Mouse (Mus musculus) spleen, postnatal 36 days (tissue): ENCODE results near the gene Adamts15.

Experiments
- DNase-seq, 2 experiments: peaks; one replicate each; pipeline ENCODE4 v3.0.0; 2022; ENCODE audit warnings: low spot score in 2 of 2, mixed read lengths in 1 of 2

The Adamts15 gene

GRCm38 (mm10) chr9:30921261-30922103 lies 770 bp downstream of the Adamts15 start:
- no peak for DNase-seq

- DNase-seq = no peak
These were observed 1.5 kb downstream of the Adamts15 start for GRCm38 (mm10) chr9:30920736-30921135.

DNA sequence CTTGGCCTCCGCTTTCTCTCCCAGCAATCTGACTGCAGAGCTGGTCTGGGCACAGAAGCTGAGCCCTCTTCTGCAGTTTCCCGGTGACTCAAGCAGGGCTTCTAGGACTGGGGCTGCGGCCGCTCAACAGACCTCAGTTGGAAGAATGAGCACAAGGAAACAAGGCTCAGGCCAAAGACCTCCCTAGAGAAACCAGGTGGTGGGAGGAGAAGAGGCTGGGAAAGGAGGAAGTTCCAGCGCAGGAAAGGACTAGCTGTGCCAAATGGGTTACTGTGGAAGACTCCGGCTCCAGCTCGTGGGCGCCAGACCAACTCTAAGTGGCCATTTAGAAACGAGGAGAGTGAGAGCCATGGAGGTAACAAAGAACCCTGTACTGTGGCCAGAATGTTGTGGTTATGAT lies 2.6 kb downstream of the Adamts15 start:
- DNase-seq = no peak

DNA sequence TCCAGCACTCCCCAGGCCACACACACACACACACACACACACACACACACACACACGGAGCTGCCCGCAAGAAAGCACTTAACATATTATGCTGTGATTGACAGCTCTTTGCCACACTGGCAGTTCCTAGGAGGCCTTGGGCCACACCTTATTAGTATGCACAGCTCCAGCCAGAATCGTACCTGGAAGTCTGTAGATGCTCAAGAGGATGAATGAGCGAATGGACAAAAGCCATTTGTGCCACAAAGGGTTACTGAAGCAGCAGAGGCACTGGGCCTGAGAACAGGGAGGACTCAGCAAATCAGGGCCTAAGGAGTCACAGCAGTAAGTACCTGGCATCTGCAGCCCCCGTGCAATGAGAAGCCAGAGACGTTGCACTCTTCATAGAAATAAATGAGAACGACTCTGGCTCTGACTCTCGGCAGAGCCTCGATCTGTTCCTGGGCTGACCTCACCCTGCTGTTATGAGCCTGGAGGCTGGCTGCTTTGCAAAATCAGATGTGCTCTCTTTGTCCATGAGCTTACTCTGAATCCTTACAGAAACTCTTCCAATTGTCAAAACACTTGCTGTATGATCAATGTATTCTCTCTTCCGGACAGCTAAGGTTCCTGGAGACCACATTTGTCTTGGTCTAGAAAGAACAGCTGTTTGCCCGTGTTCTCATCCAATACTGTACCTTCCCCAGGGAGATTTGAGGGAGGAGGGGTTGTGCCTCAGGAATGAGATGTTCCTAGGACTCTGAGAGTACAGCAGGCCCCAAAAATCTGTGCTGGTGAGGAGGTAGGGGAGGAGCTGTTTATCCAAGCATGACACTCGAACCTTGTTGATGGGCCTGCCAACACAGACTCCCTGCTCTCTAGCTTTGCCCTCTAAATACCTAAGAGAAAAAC lies 3.5 kb downstream of the Adamts15 start:
- DNase-seq = no peak

GRCm38 (mm10) chr9:30916266-30916968 lies 5.8 kb downstream of the Adamts15 start:
- no peak for DNase-seq

DNA sequence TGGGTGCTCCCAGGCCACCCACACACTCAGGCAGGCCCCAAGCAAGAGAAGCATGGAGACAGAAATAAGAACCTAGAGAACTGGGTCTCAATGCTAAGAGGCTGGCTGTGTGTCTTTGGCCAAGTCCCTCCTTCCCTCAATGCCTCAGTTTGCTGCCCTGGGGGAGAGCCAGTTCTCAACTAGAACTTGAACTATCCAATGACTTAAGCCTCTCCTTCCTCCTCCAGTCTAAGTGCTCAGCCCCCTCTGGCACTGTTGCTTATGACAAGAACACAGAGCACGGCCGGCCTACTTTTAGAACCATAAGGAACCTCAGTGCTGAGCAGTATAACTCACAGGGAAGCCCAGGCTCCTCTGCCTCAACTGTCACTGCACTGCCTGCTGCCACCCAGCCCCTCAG lies 8.0 kb downstream of the Adamts15 start:
- DNase-seq = no peak

DNA sequence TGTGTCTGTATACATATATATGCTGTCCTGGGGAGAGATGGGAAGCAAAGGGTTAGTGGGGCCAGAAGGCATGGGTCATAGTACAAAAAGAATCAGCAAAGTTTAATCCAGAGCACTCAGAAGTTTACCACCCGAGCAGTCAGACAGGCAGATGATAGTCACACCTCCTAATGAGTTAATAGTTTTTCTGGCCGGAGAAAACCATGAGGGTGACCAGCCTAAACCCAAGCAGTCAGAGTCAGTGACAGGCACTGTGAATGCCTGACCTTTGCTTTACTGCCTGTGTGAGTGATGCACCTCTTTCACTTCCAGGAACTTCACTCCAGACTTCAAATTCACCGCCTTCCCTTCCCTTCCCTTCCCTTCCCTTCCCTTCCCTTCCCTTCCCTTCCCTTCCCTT lies 8.8 kb downstream of the Adamts15 start:
- DNase-seq = no peak

DNA sequence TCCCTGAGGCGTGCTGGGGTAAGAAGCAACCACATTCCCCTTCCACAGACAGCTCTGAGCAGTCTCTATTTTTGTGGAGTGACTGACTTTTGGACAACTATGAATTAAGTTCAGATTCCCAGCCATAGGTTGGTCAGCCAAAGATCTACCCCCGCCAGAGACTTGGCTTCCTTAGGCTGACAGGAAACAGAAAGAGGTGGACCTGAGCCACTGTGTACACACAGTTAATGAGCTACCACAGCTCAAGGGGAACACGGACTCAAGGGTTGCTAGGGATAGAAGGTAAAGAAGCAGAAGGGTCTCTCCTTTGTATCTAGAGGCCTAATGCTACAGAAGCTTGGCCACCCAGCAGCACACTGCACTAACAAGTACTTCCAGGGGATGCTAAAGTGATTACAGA lies 10.1 kb downstream of the Adamts15 start:
- no peak for DNase-seq

DNA sequence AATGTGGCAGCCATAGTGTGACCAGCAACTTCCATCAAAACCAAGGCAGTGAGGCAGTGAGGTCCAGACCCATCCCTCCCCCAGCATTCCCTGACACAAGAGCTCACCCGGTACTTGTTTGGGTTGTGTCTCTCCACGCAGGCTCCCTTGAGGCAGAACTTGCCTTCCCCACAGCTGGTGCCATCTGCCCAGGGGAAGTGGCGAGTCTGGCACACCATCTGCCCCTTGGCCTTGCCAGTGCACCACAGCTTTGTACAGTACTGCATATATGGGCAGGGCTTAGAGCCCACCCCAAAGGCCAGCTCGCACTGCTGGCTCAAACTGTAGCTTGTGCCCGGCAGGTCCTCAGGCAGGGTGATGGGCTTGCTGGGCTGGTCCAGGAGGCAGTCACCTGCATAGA lies 11.8 kb downstream of the Adamts15 start:
- DNase-seq = no peak

- no peak for DNase-seq
These were observed 13.3 kb downstream of the Adamts15 start for GRCm38 (mm10) chr9:30908973-30909372.

- DNase-seq = no peak
These were observed 14.0 kb downstream of the Adamts15 start for GRCm38 (mm10) chr9:30908296-30908690.

DNA sequence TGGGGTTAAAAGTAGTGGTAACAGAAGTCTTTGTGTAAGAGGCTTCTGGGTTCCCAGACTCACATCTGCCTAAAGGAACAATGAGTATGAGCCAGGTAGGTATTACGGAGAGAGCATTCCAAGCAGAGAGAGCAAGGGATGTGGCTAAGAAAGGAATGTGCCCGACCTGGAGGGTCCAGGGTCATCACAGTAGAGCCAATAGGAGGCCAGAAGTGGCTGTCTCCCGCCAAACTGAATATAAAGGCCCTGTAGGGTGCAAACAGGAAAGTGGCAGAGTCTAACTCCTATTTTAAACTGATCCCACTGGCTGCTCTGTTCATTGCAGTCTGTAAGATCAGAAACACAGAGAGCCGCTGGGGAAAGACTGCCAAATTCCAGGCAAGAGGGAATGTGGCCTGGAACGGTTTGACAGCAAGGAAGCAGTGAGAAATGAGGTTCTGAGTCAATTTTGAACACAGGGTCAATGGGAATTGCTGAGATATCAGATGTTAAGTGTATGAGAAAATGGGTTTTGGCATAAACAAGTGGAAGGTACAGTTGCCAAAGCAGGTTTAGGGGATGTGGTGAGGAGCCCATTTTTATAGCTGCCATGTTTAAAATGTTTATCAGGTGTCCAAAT lies 14.5 kb downstream of the Adamts15 start:
- no peak for DNase-seq

DNA sequence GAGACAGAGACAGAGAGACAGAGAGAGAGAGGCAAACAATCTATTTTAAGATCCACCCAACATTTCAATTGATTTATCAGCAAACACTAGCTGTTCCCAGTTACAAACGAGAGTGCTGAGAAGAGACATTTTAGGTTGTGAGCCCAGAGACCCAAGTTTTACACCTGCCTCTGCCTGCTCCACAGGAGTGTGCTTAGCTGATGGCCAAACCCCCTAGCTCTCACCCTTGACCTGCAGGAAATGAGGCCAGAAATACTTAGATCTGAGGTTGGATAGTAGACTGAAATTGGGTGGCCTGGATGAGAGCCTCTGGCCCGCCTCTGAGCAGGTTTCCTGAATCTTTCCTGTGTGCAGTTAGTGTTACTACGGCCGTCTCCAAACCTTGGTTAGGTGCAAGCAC lies 15.8 kb downstream of the Adamts15 start:
- no peak for DNase-seq

GRCm38 (mm10) chr9:30905861-30906260 lies 16.4 kb downstream of the Adamts15 start:
- no peak for DNase-seq

DNA sequence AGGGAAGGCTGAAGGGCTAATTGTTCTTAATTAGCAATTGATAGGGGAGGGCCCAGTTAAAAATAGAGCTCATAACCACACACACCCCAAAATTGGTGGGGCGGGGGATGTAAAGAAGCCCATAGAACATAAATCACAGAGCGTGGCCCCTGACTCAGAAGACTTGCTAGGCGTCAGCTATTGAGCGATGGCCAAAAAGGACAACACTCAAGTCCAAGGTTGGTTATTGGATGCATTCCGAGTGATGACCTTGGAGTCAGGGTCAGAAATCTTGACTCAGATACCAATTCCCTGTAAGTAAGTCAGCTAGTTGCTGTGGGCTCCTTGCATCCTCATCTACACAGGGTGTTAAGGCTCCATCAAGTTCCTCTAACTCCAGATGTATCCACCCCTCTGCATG lies 19.0 kb downstream of the Adamts15 start:
- DNase-seq = no peak

- no peak for DNase-seq
These were observed 19.6 kb downstream of the Adamts15 start for GRCm38 (mm10) chr9:30902641-30903040.

GRCm38 (mm10) chr9:30902152-30902551 lies 20.1 kb downstream of the Adamts15 start:
- no peak for DNase-seq

GRCm38 (mm10) chr9:30897169-30897568 lies 25.1 kb downstream of the Adamts15 start:
- no peak for DNase-seq

- DNase-seq = no peak
These were observed 25.5 kb downstream of the Adamts15 start for GRCm38 (mm10) chr9:30896752-30897151.

DNA sequence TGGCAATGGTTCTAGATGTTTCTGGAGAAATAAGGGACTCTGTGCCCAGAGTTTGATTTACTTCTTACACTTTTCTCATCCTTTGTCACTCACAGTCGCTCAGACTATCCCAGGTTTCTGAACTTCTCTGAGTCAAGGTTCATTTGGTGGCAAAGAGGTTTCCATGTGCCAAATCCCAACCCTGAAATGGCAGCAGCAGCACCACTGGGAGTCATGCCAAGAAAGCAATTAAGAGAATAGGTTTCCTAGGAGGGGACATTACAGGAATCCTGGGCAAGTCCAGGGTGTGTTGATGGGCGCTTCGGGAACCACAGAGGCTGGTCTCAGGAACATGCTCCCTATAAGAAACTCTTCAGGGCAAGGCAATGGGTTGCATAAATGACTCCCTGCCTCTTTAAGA lies 26.6 kb downstream of the Adamts15 start:
- no peak for DNase-seq

- DNase-seq = no peak
These were observed 36.0 kb downstream of the Adamts15 start for GRCm38 (mm10) chr9:30886276-30886675.

DNA sequence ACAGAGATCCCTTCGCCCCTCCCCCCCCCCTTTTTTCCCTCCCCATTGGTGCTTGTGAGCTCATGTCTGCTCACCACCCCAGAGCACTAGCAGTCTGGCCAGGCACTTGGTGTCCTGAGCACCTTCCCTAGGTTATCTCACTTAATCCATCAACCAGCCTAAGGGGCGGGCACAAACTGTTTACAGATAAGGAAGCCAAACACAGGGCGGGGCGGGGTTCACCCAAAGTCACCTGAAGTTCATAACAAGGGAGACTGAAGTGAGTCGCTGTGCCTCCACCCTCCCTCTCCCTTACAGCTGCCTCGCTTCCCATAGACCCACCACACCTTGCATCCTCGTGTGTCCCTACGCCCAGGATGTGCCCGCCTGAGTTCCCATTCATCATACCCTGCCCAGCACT lies 41.7 kb downstream of the Adamts15 start:
- no peak for DNase-seq
